Mouse (Mus musculus): ENCODE measurements around the gene Clca3a2. TPM values are rescaled to one million over a fixed set of nuclear protein-coding genes. Genes with fewer than 3 reads are reported as not detected.
"Not testable (repeated sequence)": the region's sequence is repeated elsewhere in the genome, so short reads cannot be mapped to it uniquely, and the experiment has no call there.

The Clca3a2 gene
- 0.32 TPM in 1 of 2 replicates, not detected in the other for polyA plus RNA-seq (2015; fragmentation: Nextera tagmentation; extraction: Ambion mirVana)

GRCm38 (mm10) chr3:144819219-144819618 is at the start of gene Clca3a2:
Gene Clca3a2, minus strand, starts transcription at chr3:144819494.
- not testable (repeated sequence) for H3K36me3 ChIP-seq; H3K9me3 ChIP-seq; H3K27me3 ChIP-seq; H3K4me1 ChIP-seq; H3K4me2 ChIP-seq (replicated peaks); H3K9ac ChIP-seq; H3K27ac ChIP-seq; ATAC-seq (ENCODE audit: low FRiP score, low read depth); H3K4me3 ChIP-seq
- WGBS: 84% methylated on average over 6 of the region's 6 CpGs

GRCm38 (mm10) chr3:144849584-144849983 is 30.3 kb upstream of the Clca3a2 start:
- H3K4me2 ChIP-seq (replicated peaks): no peak overlapping the region
- no peak overlapping the region for H3K4me3 ChIP-seq
- no peak overlapping the region for H3K9ac ChIP-seq
- WGBS: 42% methylated on average over 4 of the region's 4 CpGs
- H3K4me1 ChIP-seq: no peaks in the 10 kb centered on the region
- no peak for ATAC-seq (ENCODE audit: low FRiP score, low read depth)
- no peaks in the 10 kb centered on the region for H3K9me3 ChIP-seq
- H3K27ac ChIP-seq: no peak overlapping the region
- H3K36me3 ChIP-seq: no peaks in the 10 kb centered on the region
- no peaks in the 10 kb centered on the region for H3K27me3 ChIP-seq

GRCm38 (mm10) chr3:144849014-144849556 is 29.8 kb upstream of the Clca3a2 start, which contains the start of gene Clca3b:
Gene Clca3b, minus strand, starts transcription at chr3:144849357.
- 80% methylated on average over 9 of the region's 9 CpGs for WGBS

GRCm38 (mm10) chr3:144827257-144827656 is 8.0 kb upstream of the Clca3a2 start:
- WGBS: 92% methylated on average over 6 of the region's 6 CpGs
- ATAC-seq (ENCODE audit: low FRiP score, low read depth): no peak

More at GRCm38 (mm10) chr3:144849014-144849556, 29.8 kb upstream of the Clca3a2 start, which contains the start of gene Clca3b:
- not testable (repeated sequence) for H3K4me3 ChIP-seq; ATAC-seq (ENCODE audit: low FRiP score, low read depth); H3K36me3 ChIP-seq; H3K9me3 ChIP-seq; H3K4me2 ChIP-seq (replicated peaks); H3K9ac ChIP-seq; H3K27ac ChIP-seq; H3K4me1 ChIP-seq; H3K27me3 ChIP-seq

DNA sequence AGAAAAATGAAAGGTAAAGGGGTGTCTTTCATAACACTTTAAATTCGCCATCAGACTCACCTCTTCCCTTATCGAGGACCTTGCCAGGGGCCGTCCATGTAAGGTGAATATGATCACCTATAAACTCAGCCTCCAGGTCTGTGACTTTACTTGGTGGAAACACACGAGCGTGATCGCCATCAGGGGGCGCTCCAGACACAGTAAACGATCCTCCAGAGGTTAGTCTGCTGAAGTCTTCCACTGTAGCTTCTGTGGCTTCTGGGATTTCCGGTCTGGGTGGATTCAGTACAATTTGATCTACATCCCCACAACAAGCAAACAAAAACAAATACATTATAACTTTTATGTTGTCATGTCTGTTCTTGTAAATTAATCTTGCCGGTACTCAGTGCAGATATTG is 5.9 kb upstream of the Clca3a2 start:
- Histone ChIP-seq H3K4me2 (replicated peaks) (no peak overlapping the region), H3K9me3 (no peaks in the 10 kb centered on the region), H3K36me3 (no peaks in the 10 kb centered on the region), H3K9ac (no peak overlapping the region), H3K4me1 (no peaks in the 10 kb centered on the region), H3K27me3 (no peaks in the 10 kb centered on the region), H3K4me3 (no peak overlapping the region), H3K27ac (no peak overlapping the region)
- 0 out of 2 replicates have a peak, but pooled peaks have one; percentile 44 for ATAC-seq (ENCODE audit: low FRiP score, low read depth)
- 17% methylated on average over 10 of the region's 10 CpGs for WGBS

More at GRCm38 (mm10) chr3:144827257-144827656, 8.0 kb upstream of the Clca3a2 start:
- Histone ChIP-seq H3K9ac (no peak overlapping the region), H3K36me3 (no peaks in the 10 kb centered on the region), H3K27me3 (no peaks in the 10 kb centered on the region), H3K4me2 (replicated peaks) (no peak overlapping the region), H3K4me3 (no peak overlapping the region), H3K9me3 (no peaks in the 10 kb centered on the region), H3K27ac (no peak overlapping the region), H3K4me1 (no peaks in the 10 kb centered on the region)

- H3K9ac ChIP-seq: no peak overlapping the region
- H3K4me3 ChIP-seq: no peak overlapping the region
- H3K36me3 ChIP-seq: no peaks in the 10 kb centered on the region
- WGBS: 78% methylated on average over 5 of the region's 5 CpGs
- H3K9me3 ChIP-seq: no peaks in the 10 kb centered on the region
- H3K27me3 ChIP-seq: no peaks in the 10 kb centered on the region
- H3K4me2 ChIP-seq (replicated peaks): no peak overlapping the region
- no peaks in the 10 kb centered on the region for H3K4me1 ChIP-seq
- no peak overlapping the region for H3K27ac ChIP-seq
- ATAC-seq (ENCODE audit: low FRiP score, low read depth): no peak
These were observed 4.0 kb upstream of the Clca3a2 start for GRCm38 (mm10) chr3:144823331-144823730.

GRCm38 (mm10) chr3:144820632-144821031 is 1.3 kb upstream of the Clca3a2 start:
- 55% methylated on average over 1 of the region's 1 CpGs for WGBS
- H3K4me3 ChIP-seq: no peak overlapping the region
- H3K9ac ChIP-seq: no peak overlapping the region
- no peaks in the 10 kb centered on the region for H3K9me3 ChIP-seq
- H3K4me2 ChIP-seq (replicated peaks): no peak overlapping the region
- H3K4me1 ChIP-seq: no peaks in the 10 kb centered on the region
- H3K27ac ChIP-seq: no peak overlapping the region
- H3K36me3 ChIP-seq: no peaks in the 10 kb centered on the region
- ATAC-seq (ENCODE audit: low FRiP score, low read depth): no peak
- H3K27me3 ChIP-seq: no peaks in the 10 kb centered on the region

GRCm38 (mm10) chr3:144813336-144813735 is 6.0 kb downstream of the Clca3a2 start:
- not testable (repeated sequence) for H3K4me1 ChIP-seq; ATAC-seq (ENCODE audit: low FRiP score, low read depth); H3K4me2 ChIP-seq (replicated peaks); H3K27ac ChIP-seq; H3K4me3 ChIP-seq; H3K36me3 ChIP-seq; H3K27me3 ChIP-seq; H3K9me3 ChIP-seq; H3K9ac ChIP-seq
- 88% methylated on average over 6 of the region's 6 CpGs for WGBS

DNA sequence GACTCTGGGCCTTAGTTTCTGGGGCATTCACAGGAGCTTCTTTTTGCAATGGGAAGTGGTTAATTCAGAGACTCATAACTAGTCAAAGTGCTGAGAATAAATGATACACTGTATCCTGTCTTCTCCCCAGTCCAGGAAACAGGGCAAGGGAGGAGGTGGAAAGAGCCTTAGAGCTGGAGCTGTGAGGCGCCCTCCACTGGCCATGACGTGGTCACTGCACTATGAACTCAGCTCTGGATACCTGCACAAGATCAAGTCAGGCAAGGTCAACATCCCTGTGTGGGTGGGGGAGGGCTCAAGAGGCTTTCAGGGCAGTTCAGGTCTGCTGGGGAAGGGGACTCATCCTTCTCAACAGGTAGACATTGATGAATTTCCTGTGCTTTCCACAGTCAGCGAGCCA is 7.5 kb downstream of the Clca3a2 start:
- H3K4me1 ChIP-seq: no peaks in the 10 kb centered on the region
- no peak overlapping the region for H3K27ac ChIP-seq
- no peaks in the 10 kb centered on the region for H3K36me3 ChIP-seq
- H3K9me3 ChIP-seq: no peaks in the 10 kb centered on the region
- H3K4me3 ChIP-seq: no peak overlapping the region
- H3K4me2 ChIP-seq (replicated peaks): no peak overlapping the region
- no peak overlapping the region for H3K9ac ChIP-seq
- ATAC-seq (ENCODE audit: low FRiP score, low read depth): no peak
- WGBS: 37% methylated on average over 3 of the region's 3 CpGs
- no peaks in the 10 kb centered on the region for H3K27me3 ChIP-seq

- H3K4me3 ChIP-seq; H3K9ac ChIP-seq; H3K27me3 ChIP-seq; H3K36me3 ChIP-seq; H3K27ac ChIP-seq; H3K4me2 ChIP-seq (replicated peaks); ATAC-seq (ENCODE audit: low FRiP score, low read depth); H3K4me1 ChIP-seq; H3K9me3 ChIP-seq: not testable (repeated sequence)
- 63% methylated on average over 16 of the region's 17 CpGs for WGBS
These were observed 11.0 kb downstream of the Clca3a2 start for GRCm38 (mm10) chr3:144808153-144808925.

- WGBS: 78% methylated on average over 2 of the region's 2 CpGs
- H3K9me3 ChIP-seq; H3K4me1 ChIP-seq; H3K36me3 ChIP-seq; H3K4me2 ChIP-seq (replicated peaks); H3K27me3 ChIP-seq; H3K4me3 ChIP-seq; H3K27ac ChIP-seq; ATAC-seq (ENCODE audit: low FRiP score, low read depth); H3K9ac ChIP-seq: not testable (repeated sequence)
These were observed 12.7 kb downstream of the Clca3a2 start for GRCm38 (mm10) chr3:144806626-144807025.

GRCm38 (mm10) chr3:144801861-144802260 is 17.4 kb downstream of the Clca3a2 start:
- Histone ChIP-seq H3K36me3 (no peaks in the 10 kb centered on the region), H3K4me3 (no peak overlapping the region), H3K27ac (no peak overlapping the region), H3K4me2 (replicated peaks) (no peak overlapping the region), H3K9ac (no peak overlapping the region), H3K4me1 (no peaks in the 10 kb centered on the region), H3K27me3 (no peaks in the 10 kb centered on the region), H3K9me3 (no peaks in the 10 kb centered on the region)
- no peak for ATAC-seq (ENCODE audit: low FRiP score, low read depth)
- WGBS: 27% methylated on average over 8 of the region's 8 CpGs
